Mouse (Mus musculus) erythroblast, embryonic 14.5 days (primary cell): Measurements from ENCODE around the gene Adamtsl5.

Source experiments
- GATA1 ChIP-seq: IDR thresholded peaks from 2 replicates; pipeline ENCODE4 v1.6.1; 2012; ENCODE audit warnings: low read length, inconsistent platforms, mixed read lengths
- TAL1 ChIP-seq: IDR thresholded peaks from 3 replicates; pipeline ENCODE4 v1.6.1; 2012; ENCODE audit warnings: low read length, inconsistent platforms, mixed read lengths

GRCm38 (mm10) chr10:80388731-80389130 is 40.5 kb upstream of the Adamtsl5 start:
- TF ChIP-seq TAL1 (no peak), GATA1 (no peak)
